Mouse (Mus musculus): ENCODE results near the gene Tbc1d10b. TPM values are rescaled to one million over a fixed set of nuclear protein-coding genes. Genes with fewer than 3 reads are reported as not detected.

Gene Tbc1d10b
- total and polyA plus RNA-seq, 3 experiments = 18.2 to 28.0 (median 25.6) TPM

GRCm38 (mm10) chr7:127255965-127256364, 47.7 kb upstream of the Tbc1d10b start:
- dilution Hi-C loops (cut with MboI; ENCODE audit: extremely low pct_ligation_motif_present, extremely low pct_unique_long_range_greater_than_20kb, low sequenced_read_pairs) (no loop called here), in situ Hi-C loops (cut with MboI; ENCODE audit: low pct_ligation_motif_present, low pct_unique_long_range_greater_than_20kb, low sequenced_read_pairs) (no loop called here)
- Histone ChIP-seq H3K27me3 (replicated peaks) (no peaks in the 10 kb centered on the region), H3K9ac (ENCODE audit: insufficient read depth, low read depth) (no peak overlapping the region), H3K36me3 (replicated peaks in 1 of 2; ENCODE audit: control insufficient read depth in 1 of 2, insufficient read depth in 1 of 2, low read length in 1 of 2) (peaks cover 20 to 51% of the 10 kb centered on the region in 2 experiments), H3K27ac (ENCODE audit: insufficient read depth, low read depth) (no peak overlapping the region), H3K4me3 (replicated peaks in 1 of 3; ENCODE audit: low read depth in 2 of 3, low read length in 2 of 3, poor library complexity in 1 of 3) (no peak overlapping the region), H3K4me1 (ENCODE audit: control insufficient read depth in 1 of 2, insufficient read depth in 2 of 2) (peaks cover 14 to 62% of the 10 kb centered on the region in 2 experiments; a peak in 3 of 4 replicates), H3K9me3 (replicated peaks; ENCODE audit: low read length) (no peaks in the 10 kb centered on the region), H3K4me2 (ENCODE audit: insufficient read depth, low read depth, poor library complexity, severe bottlenecking) (no peak overlapping the region), H3K79me2 (replicated peaks; ENCODE audit: control insufficient read depth, extremely low read depth, insufficient read depth, poor library complexity, severe bottlenecking) (peaks cover 15% of the 10 kb centered on the region)
- no peak for TF ChIP-seq PAX5 (IDR thresholded peaks at IDR 0.05; ENCODE audit: low read length)
- TF ChIP-seq ZNF384 (IDR thresholded peaks at IDR 0.05; ENCODE audit: low read depth, low read length) = peak; percentile 34; the same call in 1 of the 2 replicates
- no peak for DNase-seq (ENCODE audit: extremely low read depth)

- no peaks in the 10 kb centered on the region for H3K9me3 ChIP-seq (replicated peaks; ENCODE audit: low read length)
- H3K27me3 ChIP-seq (replicated peaks) = no peaks in the 10 kb centered on the region
- no peak for DNase-seq (ENCODE audit: extremely low read depth)
- H3K36me3 ChIP-seq (replicated peaks in 1 of 2; ENCODE audit: control insufficient read depth in 1 of 2, insufficient read depth in 1 of 2, low read length in 1 of 2) = peaks cover 21 to 57% of the 10 kb centered on the region in 2 experiments
- H3K27ac ChIP-seq (ENCODE audit: insufficient read depth, low read depth) = no peak overlapping the region; the same call in 1 of the 2 replicates
- H3K79me2 ChIP-seq (replicated peaks; ENCODE audit: control insufficient read depth, extremely low read depth, insufficient read depth, poor library complexity, severe bottlenecking) = peaks cover 12% of the 10 kb centered on the region
- H3K9ac ChIP-seq (ENCODE audit: insufficient read depth, low read depth) = peak overlapping the region; percentile 72
- peak overlapping the region; percentile 89 for H3K4me2 ChIP-seq (ENCODE audit: insufficient read depth, low read depth, poor library complexity, severe bottlenecking)
- H3K4me1 ChIP-seq (ENCODE audit: control insufficient read depth in 1 of 2, insufficient read depth in 2 of 2) = peaks cover 13 to 61% of the 10 kb centered on the region in 2 experiments; a peak in 3 of 4 replicates
- H3K4me3 ChIP-seq (replicated peaks in 1 of 3; ENCODE audit: low read depth in 2 of 3, low read length in 2 of 3, poor library complexity in 1 of 3) = peak overlapping the region in 1 of 3 experiments; percentile 54
- peak; percentile 9; the same call in 1 of the 2 replicates for TF ChIP-seq POLR2AphosphoS2 (IDR thresholded peaks at IDR 0.05; ENCODE audit: low read depth, low read length)
- no peak for TF ChIP-seq CHD2 (IDR thresholded peaks at IDR 0.05; ENCODE audit: low read length)
- TF ChIP-seq ZMIZ1 (IDR thresholded peaks at IDR 0.05; ENCODE audit: low read depth, low read length) = no peak
- no peak for TF ChIP-seq UBTF (IDR thresholded peaks at IDR 0.05; ENCODE audit: low read depth, low read length)
- TF ChIP-seq JUN (IDR thresholded peaks at IDR 0.05; ENCODE audit: insufficient read depth, low read depth, low read length) = no peak
- TF ChIP-seq GABPA (IDR thresholded peaks at IDR 0.05; ENCODE audit: insufficient replicate concordance, low read depth, low read length) = no peak
- no peak for TF ChIP-seq JUND (conservative IDR thresholded peaks at IDR 0.05; ENCODE audit: low read depth, low read length)
- dilution Hi-C loops (cut with MboI; ENCODE audit: extremely low pct_ligation_motif_present, extremely low pct_unique_long_range_greater_than_20kb, low sequenced_read_pairs) = no loop called here
- in situ Hi-C loops (cut with MboI; ENCODE audit: low pct_ligation_motif_present, low pct_unique_long_range_greater_than_20kb, low sequenced_read_pairs) = no loop called here
These were observed 46.7 kb upstream of the Tbc1d10b start for GRCm38 (mm10) chr7:127255008-127255407.

- H3K4me1 ChIP-seq (ENCODE audit: control insufficient read depth in 1 of 2, insufficient read depth in 2 of 2) = peaks cover 11 to 64% of the 10 kb centered on the region in 2 experiments; a peak in 3 of 4 replicates
- TF ChIP-seq JUND (conservative IDR thresholded peaks at IDR 0.05; ENCODE audit: low read depth, low read length) (no peak), MAFK (IDR thresholded peaks at IDR 0.05; ENCODE audit: insufficient replicate concordance, low read length) (no peak), CHD1 (IDR thresholded peaks at IDR 0.05; ENCODE audit: low read depth, low read length) (no peak), CHD2 (IDR thresholded peaks at IDR 0.05; ENCODE audit: low read length) (0 out of 2 replicates have a peak, but pooled peaks have one; percentile 11), TCF12 (IDR thresholded peaks at IDR 0.05; ENCODE audit: low read depth, low read length) (peak; percentile 70; the same call in 1 of the 2 replicates), NELFE (IDR thresholded peaks at IDR 0.05; ENCODE audit: low read depth, low read length) (peak; percentile 56; the same call in 1 of the 2 replicates), UBTF (IDR thresholded peaks at IDR 0.05; ENCODE audit: low read depth, low read length) (peak; percentile 77), TBP (conservative IDR thresholded peaks at IDR 0.05; ENCODE audit: low read depth, low read length) (no peak), MAX (IDR thresholded peaks at IDR 0.05; ENCODE audit: low read length) (peak; percentile 93), EP300 (IDR thresholded peaks at IDR 0.05; ENCODE audit: low read length) (no peak), PAX5 (IDR thresholded peaks at IDR 0.05; ENCODE audit: low read length) (no peak), MAZ (IDR thresholded peaks at IDR 0.05; ENCODE audit: low read depth, low read length) (no peak), ZC3H11A (IDR thresholded peaks at IDR 0.05; ENCODE audit: low read depth, low read length) (no peak), ZNF384 (IDR thresholded peaks at IDR 0.05; ENCODE audit: low read depth, low read length) (no peak), E2F4 (IDR thresholded peaks at IDR 0.05; ENCODE audit: insufficient replicate concordance, low read depth, low read length) (no peak), SMC3 (IDR thresholded peaks at IDR 0.05; ENCODE audit: low read depth, low read length) (no peak), RAD21 (IDR thresholded peaks at IDR 0.05; ENCODE audit: low read depth, low read length) (no peak)
These were observed 45.8 kb upstream of the Tbc1d10b start for GRCm38 (mm10) chr7:127253821-127254769.

More at GRCm38 (mm10) chr7:127253821-127254769, 45.8 kb upstream of the Tbc1d10b start:
- peak overlapping the region; percentile 81 for H3K27ac ChIP-seq (ENCODE audit: insufficient read depth, low read depth)
- H3K79me2 ChIP-seq (replicated peaks; ENCODE audit: control insufficient read depth, extremely low read depth, insufficient read depth, poor library complexity, severe bottlenecking) = peaks cover 3% of the 10 kb centered on the region
- peak; percentile 95 for DNase-seq (ENCODE audit: extremely low read depth)
- peak overlapping the region; percentile 30 to 66 (median 54) for H3K4me3 ChIP-seq (replicated peaks in 1 of 3; ENCODE audit: low read depth in 2 of 3, low read length in 2 of 3, poor library complexity in 1 of 3)
- no peaks in the 10 kb centered on the region for H3K27me3 ChIP-seq (replicated peaks)
- H3K9ac ChIP-seq (ENCODE audit: insufficient read depth, low read depth) = peak overlapping the region; percentile 72
- H3K36me3 ChIP-seq (replicated peaks in 1 of 2; ENCODE audit: control insufficient read depth in 1 of 2, insufficient read depth in 1 of 2, low read length in 1 of 2) = peaks cover 28 to 64% of the 10 kb centered on the region in 2 experiments
- no peaks in the 10 kb centered on the region for H3K9me3 ChIP-seq (replicated peaks; ENCODE audit: low read length)
- in situ Hi-C loops (cut with MboI; ENCODE audit: low pct_ligation_motif_present, low pct_unique_long_range_greater_than_20kb, low sequenced_read_pairs) (no loop called here), dilution Hi-C loops (cut with MboI; ENCODE audit: extremely low pct_ligation_motif_present, extremely low pct_unique_long_range_greater_than_20kb, low sequenced_read_pairs) (no loop called here)
- peak overlapping the region; percentile 89 for H3K4me2 ChIP-seq (ENCODE audit: insufficient read depth, low read depth, poor library complexity, severe bottlenecking)
